Mouse (Mus musculus) bone marrow, adult 2 months (tissue): Measurements from ENCODE around the gene Wdr73.

Experiments used
- CTCF ChIP-seq: fragments of 200-500 bp; IDR thresholded peaks from 2 replicates; pipeline ENCODE4 v1.5.1; 2011; ENCODE audit warnings: low read length, control low read depth; ENCODE audit not compliant: control insufficient read depth, insufficient read depth
- POLR2A ChIP-seq: fragments of 200-500 bp; IDR thresholded peaks from 2 replicates; pipeline ENCODE4 v1.6.1; 2011; ENCODE audit warnings: low read depth, mild to moderate bottlenecking, control low read depth, low read length, borderline replicate concordance; ENCODE audit not compliant: control insufficient read depth

- TF ChIP-seq POLR2A = peak; percentile 75; the same call in 1 of the 2 replicates
- TF ChIP-seq CTCF = no peak
These were observed 46.6 kb upstream of the Wdr73 start, which contains the start of gene Sec11a for GRCm38 (mm10) chr7:80947445-80948350.
